Mouse (Mus musculus) brain, embryonic 14.5 days (tissue): ENCODE data around the gene Trim66.

ENCODE experiments used
- CTCF ChIP-seq: fragments of 200-500 bp; IDR thresholded peaks from 2 replicates; pipeline ENCODE4 v1.5.1; 2012; ENCODE audit warnings: inconsistent platforms, mild to moderate bottlenecking, moderate library complexity, borderline replicate concordance; ENCODE audit not compliant: insufficient read depth, insufficient read length; ENCODE audit errors: extremely low read depth
- POLR2A ChIP-seq: fragments of 200-500 bp; IDR thresholded peaks from 2 replicates; pipeline ENCODE4 v1.6.1; 2012; ENCODE audit warnings: mild to moderate bottlenecking, inconsistent platforms, borderline replicate concordance; ENCODE audit not compliant: poor library complexity, insufficient read depth, insufficient read length, severe bottlenecking; ENCODE audit errors: extremely low read depth

GRCm38 (mm10) chr7:109448060-109448459 lies 59.9 kb downstream of the Trim66 start:
- TF ChIP-seq CTCF (no peak), POLR2A (no peak)
